Mouse (Mus musculus): Measurements from ENCODE around the gene Deup1.
A peak's percentile ranks its signal among the peaks of the same experiment; 100 is the strongest.

Deup1 gene

GRCm38 (mm10) chr9:15627785-15628287 is at the start of gene Deup1:
Gene Deup1 (minus strand): TSS chr9:15627933.
- peak; percentile 74 for DNase-seq (ENCODE audit: low read depth, low spot score)

GRCm38 (mm10) chr9:15672251-15672650 is 44.5 kb upstream of the Deup1 start:
- no peak for DNase-seq (ENCODE audit: low read depth, low spot score)

DNA sequence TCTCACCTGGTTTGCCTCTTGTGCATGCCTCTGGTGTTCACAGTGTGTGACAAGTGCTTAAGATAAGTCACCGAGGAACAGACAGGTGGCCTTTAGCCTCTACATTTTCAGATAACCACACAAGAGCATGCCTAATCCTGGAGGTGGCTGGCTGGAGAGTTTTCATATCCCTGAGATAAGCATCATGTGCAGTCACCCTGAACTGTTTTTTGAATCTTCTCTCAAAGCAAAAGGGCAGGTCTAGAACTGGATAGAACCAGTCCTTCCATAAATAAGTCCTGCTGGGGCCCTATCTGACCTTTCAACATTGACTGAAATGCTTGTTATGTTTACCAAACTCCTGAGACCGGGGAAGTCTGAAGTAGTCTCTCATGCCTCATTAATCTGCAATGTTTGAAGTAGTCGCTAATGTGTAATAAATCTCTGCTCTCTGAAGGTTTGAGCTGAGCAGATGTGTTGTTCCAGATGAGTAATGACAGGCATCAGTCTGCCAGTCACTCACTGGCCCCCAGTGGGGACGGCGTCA is 42.3 kb upstream of the Deup1 start:
- peak; percentile 78 for DNase-seq (ENCODE audit: low read depth, low spot score)

GRCm38 (mm10) chr9:15669452-15669851 is 41.7 kb upstream of the Deup1 start:
- no peak for DNase-seq (ENCODE audit: low read depth, low spot score)

- no peak for DNase-seq (ENCODE audit: low read depth, low spot score)
These were observed 36.9 kb upstream of the Deup1 start for GRCm38 (mm10) chr9:15664606-15665005.

GRCm38 (mm10) chr9:15659069-15659468 is 31.3 kb upstream of the Deup1 start:
- DNase-seq (ENCODE audit: low read depth, low spot score), result no peak

DNA sequence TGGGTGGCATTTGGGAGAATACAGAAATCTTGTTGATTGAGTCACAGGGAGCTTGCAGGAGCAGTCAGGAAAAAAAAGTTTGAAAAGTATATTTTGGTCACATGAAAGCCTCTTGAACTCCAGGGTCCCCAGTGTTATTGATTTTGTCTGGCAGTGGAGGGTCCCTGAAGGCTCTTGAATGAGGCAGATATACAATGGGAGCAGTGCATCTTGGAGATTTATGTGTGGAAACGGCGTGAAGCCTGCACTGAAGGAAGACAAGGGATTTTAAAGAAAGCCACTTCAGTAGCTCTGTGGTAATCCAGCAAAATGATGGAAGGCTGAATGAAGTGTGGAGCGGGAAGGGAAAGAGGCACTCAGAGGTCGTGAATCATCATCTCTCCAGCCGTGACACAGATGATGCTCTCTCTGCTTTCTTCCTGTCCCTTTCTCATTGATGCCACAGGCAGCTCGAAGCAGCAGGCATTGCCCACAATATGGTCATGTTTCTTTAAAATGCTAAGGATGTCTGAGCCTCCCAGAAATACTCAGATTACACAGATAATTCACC is 30.6 kb upstream of the Deup1 start:
- peak; percentile 51 for DNase-seq (ENCODE audit: low read depth, low spot score)

GRCm38 (mm10) chr9:15653036-15653435 is 25.3 kb upstream of the Deup1 start:
- DNase-seq (ENCODE audit: low read depth, low spot score), result no peak

GRCm38 (mm10) chr9:15649977-15650376 is 22.2 kb upstream of the Deup1 start:
- no peak for DNase-seq (ENCODE audit: low read depth, low spot score)

DNA sequence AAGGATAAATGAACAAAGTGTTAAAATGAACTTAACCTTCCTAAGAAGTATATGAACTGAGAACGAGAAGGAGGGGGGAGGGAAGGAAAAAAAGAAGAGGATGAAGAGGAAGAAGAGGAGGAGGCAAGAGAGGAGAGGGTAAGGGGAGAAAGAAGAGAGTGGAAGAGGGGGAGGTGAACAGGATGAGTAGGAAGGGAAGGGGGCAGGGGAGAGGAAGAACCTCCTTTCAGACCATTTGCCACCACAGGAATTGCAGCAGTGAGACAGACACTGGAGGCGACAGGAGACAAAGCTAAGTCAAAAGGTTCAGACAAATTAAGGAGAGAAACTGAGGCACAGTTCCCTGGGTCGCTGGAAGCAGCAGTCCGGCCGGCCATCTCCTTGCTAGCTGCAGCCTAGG is 349 bp downstream of the Deup1 start:
- no peak for DNase-seq (ENCODE audit: low read depth, low spot score)

- DNase-seq (ENCODE audit: low read depth, low spot score), result no peak
These were observed 3.0 kb downstream of the Deup1 start for GRCm38 (mm10) chr9:15624739-15625138.

DNA sequence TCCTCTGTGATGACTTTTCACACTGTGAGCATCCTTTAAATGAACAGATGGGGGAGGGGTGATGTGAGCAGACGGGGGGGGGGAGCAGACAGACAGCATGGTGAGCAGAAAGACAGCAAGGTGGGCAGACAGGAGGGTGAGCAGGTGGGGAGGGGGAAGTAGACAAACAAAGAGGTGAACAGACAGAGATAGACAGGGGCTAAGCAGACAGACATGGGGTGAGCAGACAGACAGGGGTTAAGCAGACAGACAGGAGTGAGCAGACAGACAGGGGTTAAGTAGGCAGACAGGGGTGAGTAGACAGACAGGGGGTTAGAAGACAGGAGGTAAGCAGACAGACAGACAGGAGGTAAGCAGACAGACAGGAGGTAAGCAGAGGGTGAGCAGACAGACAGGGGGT is 8.0 kb downstream of the Deup1 start:
- no peak for DNase-seq (ENCODE audit: low read depth, low spot score)

DNA sequence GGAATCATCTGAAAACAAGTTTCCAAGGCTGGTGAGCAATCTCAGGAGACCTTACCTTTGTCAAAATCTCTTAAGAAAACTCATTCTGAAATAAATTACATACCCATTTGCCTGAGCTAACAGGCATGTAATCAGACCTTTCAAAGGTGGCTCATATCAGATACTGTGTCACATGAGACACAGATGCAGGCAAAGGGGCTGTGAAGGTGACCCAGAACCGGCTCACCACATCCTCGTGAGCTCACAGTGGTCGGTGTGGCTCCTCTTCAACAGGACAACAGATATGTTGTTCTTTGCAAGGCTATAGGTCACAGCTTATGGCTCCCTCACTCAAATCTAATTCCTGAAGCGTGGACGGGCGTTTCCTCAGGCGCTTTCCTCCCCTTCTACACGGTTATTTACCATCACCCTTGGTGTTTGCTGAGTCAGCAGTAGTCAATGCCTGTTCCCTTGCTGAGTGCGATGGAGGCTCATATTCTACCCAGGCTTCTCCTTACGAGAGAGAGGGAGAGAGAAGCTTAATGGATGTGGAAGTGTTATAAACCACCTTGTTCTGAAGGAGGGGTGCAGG is 8.6 kb downstream of the Deup1 start:
- DNase-seq (ENCODE audit: low read depth, low spot score), result no peak

DNA sequence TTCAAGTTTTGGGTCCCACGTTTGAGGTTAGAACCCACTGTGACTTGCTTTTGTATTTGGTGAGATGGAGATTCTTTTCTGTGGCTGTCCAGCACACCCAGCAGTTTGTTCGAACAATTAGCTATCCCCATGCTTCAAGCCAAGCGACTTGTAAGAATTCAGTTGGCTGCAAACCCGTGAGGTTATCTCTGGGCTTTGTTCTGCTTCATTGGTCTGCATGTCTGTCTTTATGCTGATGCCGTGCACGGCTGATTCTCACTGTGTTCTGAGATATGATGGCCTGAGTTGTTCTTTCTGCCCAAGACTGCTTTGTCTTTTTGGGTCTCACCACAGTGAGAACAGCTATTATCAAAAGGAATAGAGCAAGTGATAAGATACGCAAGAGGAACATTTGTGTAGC is 10.7 kb downstream of the Deup1 start:
- DNase-seq (ENCODE audit: low read depth, low spot score), result no peak

- no peak for DNase-seq (ENCODE audit: low read depth, low spot score)
These were observed 11.3 kb downstream of the Deup1 start for GRCm38 (mm10) chr9:15616471-15616870.

GRCm38 (mm10) chr9:15609280-15609930 is 18.3 kb downstream of the Deup1 start:
- DNase-seq (ENCODE audit: low read depth, low spot score), result no peak

GRCm38 (mm10) chr9:15607601-15608000 is 20.1 kb downstream of the Deup1 start:
- no peak for DNase-seq (ENCODE audit: low read depth, low spot score)

DNA sequence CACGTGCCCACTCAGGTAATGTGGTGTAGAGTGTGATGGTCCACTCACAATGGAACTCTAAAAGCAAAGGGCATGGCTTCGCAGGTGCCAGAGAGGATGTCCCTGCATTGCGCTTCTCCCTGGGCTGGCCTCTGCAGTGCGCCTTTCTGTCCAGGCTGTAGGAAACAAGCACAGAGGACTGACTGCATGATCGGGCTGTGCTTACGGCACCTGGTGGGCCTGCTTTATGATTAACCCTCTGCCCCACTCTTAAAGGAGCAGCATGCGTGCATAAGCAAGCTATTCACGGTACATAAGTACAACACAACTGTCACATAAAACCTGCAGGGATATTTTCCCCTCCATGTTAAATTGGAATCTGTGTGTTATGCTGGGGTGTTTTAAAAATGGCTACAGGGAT is 24.6 kb downstream of the Deup1 start:
- DNase-seq (ENCODE audit: low read depth, low spot score), result no peak

- no peak for DNase-seq (ENCODE audit: low read depth, low spot score)
These were observed 26.7 kb downstream of the Deup1 start for GRCm38 (mm10) chr9:15600859-15601540.

- no peak for DNase-seq (ENCODE audit: low read depth, low spot score)
These were observed 27.4 kb downstream of the Deup1 start for GRCm38 (mm10) chr9:15600156-15600858.

DNA sequence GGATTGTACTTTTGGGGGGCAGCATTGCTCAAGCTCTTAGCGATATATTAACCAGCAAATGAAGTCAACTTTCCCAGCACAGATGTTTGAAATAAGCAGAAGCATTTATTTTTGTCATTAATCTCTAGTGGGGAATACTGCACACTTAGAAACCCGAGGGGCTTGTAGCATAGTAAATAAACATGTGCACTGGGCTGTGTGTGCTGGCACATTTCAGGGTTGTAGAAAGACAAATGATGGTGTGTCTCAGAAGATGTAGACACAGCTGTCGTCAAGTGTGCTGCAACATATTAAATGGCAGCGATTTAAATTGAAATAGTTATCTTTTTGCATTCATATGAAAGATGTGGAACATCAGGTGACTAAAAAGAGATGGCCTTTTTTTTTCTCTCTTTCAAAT is 31.1 kb downstream of the Deup1 start:
- DNase-seq (ENCODE audit: low read depth, low spot score), result no peak

DNA sequence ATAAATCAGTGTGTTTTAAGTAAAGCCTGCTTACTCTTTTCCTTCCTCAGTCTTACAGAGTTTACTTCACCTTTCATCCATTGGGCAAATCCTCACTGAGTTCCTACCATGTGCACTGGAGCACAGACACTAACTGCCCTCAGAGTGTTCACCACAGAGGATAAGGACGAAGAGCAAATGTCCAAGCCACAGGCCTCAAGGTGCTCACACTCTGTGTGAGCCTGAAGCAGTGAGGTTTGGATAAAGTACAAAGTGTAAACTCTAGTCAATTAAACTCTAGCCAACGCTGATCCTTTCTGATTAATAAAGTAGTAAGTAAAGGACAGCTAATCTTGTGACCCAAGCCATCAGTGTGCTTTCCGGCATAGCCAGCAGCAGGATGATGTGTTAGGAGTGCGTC is 33.6 kb downstream of the Deup1 start:
- DNase-seq (ENCODE audit: low read depth, low spot score), result no peak

Measured in mesoderm, embryonic 11.5 days (tissue).